Mouse (Mus musculus): ENCODE results near the gene Kmt2e. TPM values are rescaled to one million over a fixed set of nuclear protein-coding genes. Genes with fewer than 3 reads are reported as not detected.

Gene Kmt2e
- polyA plus RNA-seq, 1 experiment from 2014 or later = 122 TPM

DNA sequence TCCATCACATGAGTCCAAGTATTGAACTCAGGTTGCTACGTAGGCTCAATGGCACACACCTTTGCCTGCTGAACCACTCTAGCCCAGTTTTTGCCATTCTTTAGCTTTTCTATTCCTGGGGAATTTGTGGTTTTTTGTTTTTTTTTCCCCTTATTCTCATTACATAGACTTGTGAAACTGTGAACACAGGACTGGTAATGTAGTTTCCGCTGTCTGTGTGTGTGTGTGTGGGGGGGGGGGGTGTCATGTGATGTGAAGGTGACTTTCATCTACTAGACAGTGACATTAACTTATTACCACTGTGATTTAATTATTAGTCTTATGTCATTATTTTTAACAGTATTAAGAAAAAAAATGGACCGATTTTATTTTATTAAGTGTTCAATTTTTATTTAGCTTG lies 30.0 kb downstream of the Kmt2e start:
- ATAC-seq (ENCODE audit: low FRiP score) = no peak
- Histone ChIP-seq H3K36me3 (ENCODE audit: control insufficient read depth, insufficient read depth, low read length) (no peaks in the 10 kb centered on the region), H3K27ac (ENCODE audit: low read depth, low read length) (no peak overlapping the region), H3K4me2 (replicated peaks; ENCODE audit: low read depth, low read length) (no peak overlapping the region), H3K9ac (ENCODE audit: low read depth, low read length) (no peak overlapping the region), H3K9me3 (ENCODE audit: control insufficient read depth, low read length) (no peaks in the 10 kb centered on the region), H3K27me3 (ENCODE audit: control insufficient read depth, insufficient read depth, low read length) (no peaks in the 10 kb centered on the region), H3K4me1 (replicated peaks; ENCODE audit: control insufficient read depth, insufficient read depth, low read length) (no peaks in the 10 kb centered on the region), H3K4me3 (ENCODE audit: low read depth, low read length) (no peak overlapping the region)
- DNase-seq (ENCODE audit: low spot score) = no peak
- whole genome bisulfite sequencing = 95% methylated on average over 3 of the region's 3 CpGs

DNA sequence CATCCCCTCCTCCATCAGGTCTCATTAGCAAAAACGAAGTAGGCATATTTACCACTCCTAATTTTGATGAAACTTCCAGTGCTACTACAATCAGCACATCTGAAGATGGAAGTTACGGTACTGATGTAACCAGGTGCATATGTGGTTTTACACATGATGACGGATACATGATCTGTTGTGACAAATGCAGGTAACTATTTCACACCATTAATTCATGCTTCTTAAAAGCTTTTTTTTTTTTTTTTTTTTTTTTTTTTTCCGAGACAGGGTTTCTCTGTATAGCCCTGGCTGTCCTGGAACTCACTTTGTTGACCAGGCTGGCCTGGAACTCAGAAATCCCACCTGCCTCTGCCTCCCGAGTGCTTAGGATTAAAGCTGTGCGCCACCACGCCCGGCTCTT lies 30.5 kb downstream of the Kmt2e start:
- WGBS = 92% methylated on average over 8 of the region's 8 CpGs
- H3K4me3 ChIP-seq (ENCODE audit: low read depth, low read length) = no peak overlapping the region
- no peaks in the 10 kb centered on the region for H3K27me3 ChIP-seq (ENCODE audit: control insufficient read depth, insufficient read depth, low read length)
- H3K36me3 ChIP-seq (ENCODE audit: control insufficient read depth, insufficient read depth, low read length) = no peaks in the 10 kb centered on the region
- ATAC-seq (ENCODE audit: low FRiP score) (no peak), DNase-seq (ENCODE audit: low spot score) (no peak)
- H3K4me1 ChIP-seq (replicated peaks; ENCODE audit: control insufficient read depth, insufficient read depth, low read length) = no peaks in the 10 kb centered on the region
- H3K9me3 ChIP-seq (ENCODE audit: control insufficient read depth, low read length) = no peaks in the 10 kb centered on the region
- H3K4me2 ChIP-seq (replicated peaks; ENCODE audit: low read depth, low read length) = no peak overlapping the region
- no peak overlapping the region for H3K9ac ChIP-seq (ENCODE audit: low read depth, low read length)
- no peak overlapping the region for H3K27ac ChIP-seq (ENCODE audit: low read depth, low read length)

DNA sequence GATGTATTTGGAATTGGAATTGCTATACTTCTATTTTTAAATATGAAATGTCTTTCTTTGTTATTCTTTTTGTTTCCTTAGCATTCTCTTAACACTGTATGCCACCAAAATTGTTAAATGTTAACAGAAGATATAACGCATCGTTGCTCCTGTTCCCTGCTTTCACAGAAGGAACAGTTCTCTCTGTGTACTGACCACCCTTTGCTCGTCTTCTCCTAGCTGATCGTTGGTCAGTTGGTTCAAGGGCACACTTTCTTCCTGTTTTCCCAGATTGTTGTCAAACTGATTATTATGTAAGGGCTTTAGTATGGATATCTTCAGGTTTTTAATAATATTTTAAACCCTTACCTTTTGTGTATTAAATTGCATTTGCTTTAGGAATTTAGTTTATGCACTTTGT lies 32.3 kb downstream of the Kmt2e start:
- Histone ChIP-seq H3K9ac (ENCODE audit: low read depth, low read length) (no peak overlapping the region), H3K27me3 (ENCODE audit: control insufficient read depth, insufficient read depth, low read length) (no peaks in the 10 kb centered on the region), H3K4me2 (replicated peaks; ENCODE audit: low read depth, low read length) (no peak overlapping the region), H3K4me3 (ENCODE audit: low read depth, low read length) (no peak overlapping the region), H3K27ac (ENCODE audit: low read depth, low read length) (no peak overlapping the region), H3K9me3 (ENCODE audit: control insufficient read depth, low read length) (no peaks in the 10 kb centered on the region), H3K4me1 (replicated peaks; ENCODE audit: control insufficient read depth, insufficient read depth, low read length) (no peaks in the 10 kb centered on the region), H3K36me3 (ENCODE audit: control insufficient read depth, insufficient read depth, low read length) (peaks cover 3% of the 10 kb centered on the region; the same call in 1 of the 2 replicates)
- no peak for DNase-seq (ENCODE audit: low spot score)
- no peak for ATAC-seq (ENCODE audit: low FRiP score)
- WGBS = 97% methylated on average over 4 of the region's 4 CpGs

DNA sequence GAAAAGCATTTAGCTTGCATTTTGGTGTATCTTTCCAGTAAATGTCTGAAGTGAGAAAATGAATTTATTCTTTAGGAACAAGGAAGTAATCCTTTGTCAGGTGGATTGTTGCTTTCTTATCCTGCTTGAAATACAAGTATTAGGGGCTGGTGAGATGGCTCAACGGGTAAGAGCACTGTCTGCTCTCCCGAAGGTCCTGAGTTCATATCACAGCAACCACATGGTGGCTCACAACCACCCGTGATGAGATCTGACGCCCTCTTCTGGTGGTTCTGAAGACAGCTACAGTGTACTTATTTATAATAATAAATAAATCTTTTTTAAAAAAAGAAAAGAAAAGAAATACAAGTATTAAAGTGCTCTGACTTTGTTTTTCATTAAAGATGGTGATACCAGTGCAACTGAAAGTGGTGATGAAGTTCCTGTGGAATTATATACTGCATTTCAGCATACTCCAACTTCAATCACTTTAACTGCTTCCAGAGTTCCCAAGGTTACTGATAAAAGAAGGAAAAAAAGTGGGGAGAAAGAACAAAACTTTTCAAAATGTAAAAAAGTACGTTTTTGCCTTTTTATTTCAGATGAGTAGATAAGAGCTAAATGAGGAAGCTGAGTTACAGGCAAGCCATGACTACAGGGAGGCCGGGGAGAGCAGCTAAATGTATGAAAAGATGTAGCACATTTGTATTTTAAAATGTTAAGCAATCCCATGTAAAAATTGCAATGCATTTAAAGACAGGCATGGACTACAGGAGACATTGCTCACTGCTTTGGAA lies 39.0 kb downstream of the Kmt2e start:
- Histone ChIP-seq H3K36me3 (ENCODE audit: control insufficient read depth, insufficient read depth, low read length) (peaks cover 10% of the 10 kb centered on the region; the same call in 1 of the 2 replicates), H3K4me3 (ENCODE audit: low read depth, low read length) (no peak overlapping the region), H3K4me1 (replicated peaks; ENCODE audit: control insufficient read depth, insufficient read depth, low read length) (no peaks in the 10 kb centered on the region), H3K27ac (ENCODE audit: low read depth, low read length) (no peak overlapping the region), H3K9me3 (ENCODE audit: control insufficient read depth, low read length) (no peaks in the 10 kb centered on the region), H3K4me2 (replicated peaks; ENCODE audit: low read depth, low read length) (no peak overlapping the region), H3K9ac (ENCODE audit: low read depth, low read length) (no peak overlapping the region), H3K27me3 (ENCODE audit: control insufficient read depth, insufficient read depth, low read length) (no peaks in the 10 kb centered on the region)
- DNase-seq (ENCODE audit: low spot score) (no peak), ATAC-seq (ENCODE audit: low FRiP score) (no peak)
- 78% methylated on average over 6 of the region's 6 CpGs for WGBS

DNA sequence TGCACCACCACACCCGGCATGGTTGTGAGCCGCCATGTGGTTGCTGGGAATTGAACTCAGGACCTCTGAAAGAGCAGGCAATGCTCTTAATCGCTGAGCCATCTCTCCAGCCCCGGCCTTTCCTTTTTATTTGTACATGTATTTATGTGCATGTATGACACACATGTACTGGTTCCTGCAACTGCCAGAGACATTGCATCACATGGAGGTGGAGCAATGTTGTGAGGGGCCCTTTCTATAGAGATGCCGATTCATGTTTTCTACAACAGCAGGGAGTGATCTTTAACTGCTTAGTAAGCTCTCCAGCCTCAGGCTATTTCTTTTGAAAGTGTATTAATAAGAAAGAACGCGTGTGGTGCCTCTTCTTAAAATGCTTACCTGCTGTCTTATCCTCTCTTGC lies 49.6 kb downstream of the Kmt2e start:
- no peak overlapping the region for H3K4me3 ChIP-seq (ENCODE audit: low read depth, low read length)
- no peaks in the 10 kb centered on the region for H3K27me3 ChIP-seq (ENCODE audit: control insufficient read depth, insufficient read depth, low read length)
- peaks cover 11% of the 10 kb centered on the region for H3K36me3 ChIP-seq (ENCODE audit: control insufficient read depth, insufficient read depth, low read length)
- ATAC-seq (ENCODE audit: low FRiP score) (no peak), DNase-seq (ENCODE audit: low spot score) (no peak)
- no peak overlapping the region for H3K4me2 ChIP-seq (replicated peaks; ENCODE audit: low read depth, low read length)
- no peak overlapping the region for H3K27ac ChIP-seq (ENCODE audit: low read depth, low read length)
- 95% methylated on average over 7 of the region's 7 CpGs for WGBS
- no peaks in the 10 kb centered on the region for H3K4me1 ChIP-seq (replicated peaks; ENCODE audit: control insufficient read depth, insufficient read depth, low read length)
- no peaks in the 10 kb centered on the region for H3K9me3 ChIP-seq (ENCODE audit: control insufficient read depth, low read length)
- H3K9ac ChIP-seq (ENCODE audit: low read depth, low read length) = no peak overlapping the region

DNA sequence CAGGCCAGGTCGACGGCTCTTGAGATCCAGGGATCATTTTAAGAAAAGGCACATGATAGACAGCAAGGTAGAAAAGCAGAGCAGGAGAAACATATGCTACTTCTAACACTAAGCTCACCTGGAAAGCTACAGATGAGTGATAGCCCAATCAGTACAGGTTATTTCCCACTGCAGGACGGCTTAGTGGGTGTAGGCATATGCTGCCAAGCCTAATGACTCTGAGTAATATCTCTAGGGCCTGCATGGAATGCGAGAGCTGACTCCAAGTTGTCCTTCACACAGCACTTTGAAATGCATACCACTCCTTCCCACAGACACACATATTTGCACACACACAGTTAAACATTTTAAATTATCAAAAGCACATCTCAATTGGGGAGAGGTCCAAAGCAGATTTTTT lies 55.0 kb downstream of the Kmt2e start:
- Histone ChIP-seq H3K27me3 (ENCODE audit: control insufficient read depth, insufficient read depth, low read length) (no peaks in the 10 kb centered on the region), H3K4me3 (ENCODE audit: low read depth, low read length) (no peak overlapping the region), H3K4me1 (replicated peaks; ENCODE audit: control insufficient read depth, insufficient read depth, low read length) (no peaks in the 10 kb centered on the region), H3K27ac (ENCODE audit: low read depth, low read length) (no peak overlapping the region), H3K4me2 (replicated peaks; ENCODE audit: low read depth, low read length) (no peak overlapping the region), H3K36me3 (ENCODE audit: control insufficient read depth, insufficient read depth, low read length) (peaks cover 18% of the 10 kb centered on the region), H3K9ac (ENCODE audit: low read depth, low read length) (no peak overlapping the region), H3K9me3 (ENCODE audit: control insufficient read depth, low read length) (no peaks in the 10 kb centered on the region)
- DNase-seq (ENCODE audit: low spot score) (no peak), ATAC-seq (ENCODE audit: low FRiP score) (no peak)
- WGBS = 89% methylated on average over 4 of the region's 4 CpGs

DNA sequence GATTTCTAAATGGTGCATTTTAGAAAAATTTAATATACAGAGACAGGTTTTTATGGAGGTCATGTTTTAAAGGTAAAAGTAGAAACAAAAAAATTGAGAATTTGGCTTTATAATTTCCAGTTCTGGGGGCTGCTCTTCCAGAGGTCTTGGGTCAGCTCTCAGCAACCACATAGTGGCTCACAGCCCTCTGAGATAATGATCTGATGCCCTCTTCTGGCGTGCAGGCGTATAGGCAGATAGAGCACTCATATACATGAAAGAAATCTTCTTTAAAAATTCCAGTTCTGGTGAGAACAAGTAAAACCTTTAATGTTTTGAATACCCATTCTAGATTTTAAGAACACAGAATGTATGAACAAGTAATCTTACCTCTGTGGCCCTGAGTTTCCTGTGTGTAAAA lies 56.6 kb downstream of the Kmt2e start:
- H3K4me2 ChIP-seq (replicated peaks; ENCODE audit: low read depth, low read length) = no peak overlapping the region
- H3K36me3 ChIP-seq (ENCODE audit: control insufficient read depth, insufficient read depth, low read length) = peaks cover 20% of the 10 kb centered on the region
- no peaks in the 10 kb centered on the region for H3K4me1 ChIP-seq (replicated peaks; ENCODE audit: control insufficient read depth, insufficient read depth, low read length)
- no peak for ATAC-seq (ENCODE audit: low FRiP score)
- H3K9ac ChIP-seq (ENCODE audit: low read depth, low read length) = no peak overlapping the region
- DNase-seq (ENCODE audit: low spot score) = peak; percentile 39
- no peaks in the 10 kb centered on the region for H3K9me3 ChIP-seq (ENCODE audit: control insufficient read depth, low read length)
- no peak overlapping the region for H3K27ac ChIP-seq (ENCODE audit: low read depth, low read length)
- H3K27me3 ChIP-seq (ENCODE audit: control insufficient read depth, insufficient read depth, low read length) = no peaks in the 10 kb centered on the region
- WGBS = 60% methylated on average over 2 of the region's 2 CpGs
- H3K4me3 ChIP-seq (ENCODE audit: low read depth, low read length) = no peak overlapping the region

DNA sequence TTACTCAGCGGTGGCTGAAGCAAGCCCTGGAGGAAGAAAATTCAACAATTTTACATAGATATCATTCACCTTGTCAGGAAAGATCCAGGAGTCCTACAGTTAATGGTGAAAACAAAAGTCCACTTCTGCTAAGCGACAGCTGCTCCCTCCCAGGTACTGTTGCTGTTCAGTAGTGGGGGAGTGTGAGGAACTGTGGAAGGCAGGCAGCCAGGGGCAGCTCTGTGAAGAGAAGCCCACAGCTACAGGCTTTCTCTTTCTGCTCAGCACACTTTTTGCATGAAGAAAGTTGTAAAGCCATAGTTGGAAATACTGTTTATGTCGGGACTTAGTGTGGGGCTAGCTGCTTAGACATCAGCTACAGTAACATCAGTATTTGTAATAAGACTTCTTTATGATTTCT lies 62.2 kb downstream of the Kmt2e start:
- H3K27ac ChIP-seq (ENCODE audit: low read depth, low read length) = no peak overlapping the region
- no peaks in the 10 kb centered on the region for H3K27me3 ChIP-seq (ENCODE audit: control insufficient read depth, insufficient read depth, low read length)
- no peak for DNase-seq (ENCODE audit: low spot score)
- no peak overlapping the region for H3K4me2 ChIP-seq (replicated peaks; ENCODE audit: low read depth, low read length)
- peaks cover 27% of the 10 kb centered on the region for H3K36me3 ChIP-seq (ENCODE audit: control insufficient read depth, insufficient read depth, low read length)
- H3K4me1 ChIP-seq (replicated peaks; ENCODE audit: control insufficient read depth, insufficient read depth, low read length) = no peaks in the 10 kb centered on the region
- H3K4me3 ChIP-seq (ENCODE audit: low read depth, low read length) = no peak overlapping the region
- WGBS = 95% methylated on average over 3 of the region's 3 CpGs
- no peak for ATAC-seq (ENCODE audit: low FRiP score)
- no peak overlapping the region for H3K9ac ChIP-seq (ENCODE audit: low read depth, low read length)
- H3K9me3 ChIP-seq (ENCODE audit: control insufficient read depth, low read length) = no peaks in the 10 kb centered on the region

DNA sequence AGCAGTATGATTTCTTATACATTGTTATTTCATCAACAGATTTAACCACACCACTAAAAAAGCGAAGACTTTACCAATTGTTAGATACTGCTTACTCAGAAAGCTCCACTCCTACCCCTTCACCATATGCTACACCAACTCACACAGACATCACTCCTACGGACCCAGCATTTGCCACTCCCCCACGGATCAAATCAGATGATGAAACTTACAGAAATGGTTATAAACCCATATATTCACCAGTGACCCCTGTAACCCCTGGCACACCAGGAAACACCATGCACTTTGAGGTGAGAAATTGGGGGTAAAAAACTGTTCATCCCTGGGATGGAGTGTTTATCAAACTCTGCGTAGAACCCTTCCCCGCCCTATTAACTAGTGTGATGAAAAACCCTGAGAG lies 62.7 kb downstream of the Kmt2e start:
- DNase-seq (ENCODE audit: low spot score) = no peak
- Histone ChIP-seq H3K27me3 (ENCODE audit: control insufficient read depth, insufficient read depth, low read length) (no peaks in the 10 kb centered on the region), H3K36me3 (ENCODE audit: control insufficient read depth, insufficient read depth, low read length) (peaks cover 32% of the 10 kb centered on the region), H3K4me3 (ENCODE audit: low read depth, low read length) (no peak overlapping the region), H3K9me3 (ENCODE audit: control insufficient read depth, low read length) (no peaks in the 10 kb centered on the region), H3K27ac (ENCODE audit: low read depth, low read length) (no peak overlapping the region), H3K4me2 (replicated peaks; ENCODE audit: low read depth, low read length) (no peak overlapping the region), H3K4me1 (replicated peaks; ENCODE audit: control insufficient read depth, insufficient read depth, low read length) (no peaks in the 10 kb centered on the region), H3K9ac (ENCODE audit: low read depth, low read length) (no peak overlapping the region)
- ATAC-seq (ENCODE audit: low FRiP score) = no peak
- 92% methylated on average over 5 of the region's 5 CpGs for WGBS

All from hindbrain, embryonic 11.5 days (tissue).